In genomic region chr4:127413997-127414964, GRCm38 (mm10) we compare ENCODE assay signal across 15 mouse cellular contexts. TPM values are rescaled to one million over a fixed set of nuclear protein-coding genes. Genes with fewer than 3 reads are reported as not detected.
DNase-seq lines count a peak whose midpoint lies in the region; ATAC-seq lines count a peak whose summit lies in the region.
"Had no signal": no experiment of that assay in that cellular context is flagged by ENCODE, and none has a peak within 500 bp of the region (broad histone marks: within the 10 kb centered on the region; RNA-seq: fewer than 3 reads in every experiment).

No protein-coding gene starts in this region.

- no peaks in the 10 kb centered on the region for H3K9me3 ChIP-seq in midbrain, embryonic 11.5 days (ENCODE audit: control insufficient read depth, low read length)
- H3K9me3 ChIP-seq in midbrain, embryonic 16.5 days (replicated peaks; ENCODE audit: control insufficient read depth, low read length, poor library complexity, severe bottlenecking), result no peaks in the 10 kb centered on the region
- no peaks in the 10 kb centered on the region for H3K9me3 ChIP-seq in hindbrain, embryonic 14.5 days (ENCODE audit: control insufficient read depth, low read length)
- no peaks in the 10 kb centered on the region for H3K9me3 ChIP-seq in stomach, embryonic 16.5 days (replicated peaks; ENCODE audit: control insufficient read depth, low read length)

- H3K4me3 ChIP-seq in midbrain, embryonic 11.5 days (ENCODE audit: low read depth, low read length), result no peak overlapping the region
- H3K4me3 ChIP-seq in midbrain, embryonic 16.5 days (ENCODE audit: low read depth, low read length), result no peak overlapping the region
- H3K4me3 ChIP-seq in hindbrain, embryonic 14.5 days (replicated peaks; ENCODE audit: low read length), result no peak overlapping the region
- no peak overlapping the region for H3K4me3 ChIP-seq in stomach, embryonic 16.5 days (replicated peaks; ENCODE audit: low read length)

- H3K4me2 ChIP-seq in midbrain, embryonic 11.5 days, result no peak overlapping the region
- no peak overlapping the region for H3K4me2 ChIP-seq in midbrain, embryonic 16.5 days (ENCODE audit: low read length)
- H3K4me2 ChIP-seq in hindbrain, embryonic 14.5 days (replicated peaks), result no peak overlapping the region
- no peak overlapping the region for H3K4me2 ChIP-seq in stomach, embryonic 16.5 days (ENCODE audit: low read depth, low read length)
- H3K4me2 ChIP-seq: heart, embryonic 11.5 days had no signal

- H3K9ac ChIP-seq in midbrain, embryonic 11.5 days (ENCODE audit: low read length), result no peak overlapping the region
- H3K9ac ChIP-seq in midbrain, embryonic 16.5 days (ENCODE audit: low read depth, low read length), result no peak overlapping the region
- no peak overlapping the region for H3K9ac ChIP-seq in hindbrain, embryonic 14.5 days
- no peak overlapping the region for H3K9ac ChIP-seq in stomach, embryonic 16.5 days (ENCODE audit: low read length)

- no peaks in the 10 kb centered on the region for H3K36me3 ChIP-seq in midbrain, embryonic 11.5 days (ENCODE audit: control insufficient read depth, insufficient read depth, low read length)
- H3K36me3 ChIP-seq in midbrain, embryonic 16.5 days (ENCODE audit: control insufficient read depth, insufficient read depth, low read length), result no peaks in the 10 kb centered on the region
- H3K36me3 ChIP-seq in hindbrain, embryonic 14.5 days (replicated peaks; ENCODE audit: control insufficient read depth, insufficient read depth), result no peaks in the 10 kb centered on the region
- H3K36me3 ChIP-seq in stomach, embryonic 16.5 days (ENCODE audit: control insufficient read depth, insufficient read depth, low read length), result no peaks in the 10 kb centered on the region

- ATAC-seq in midbrain, embryonic 11.5 days (ENCODE audit: low FRiP score), result peak; percentile 44; the same call in 1 of the 2 replicates
- no peak for ATAC-seq in midbrain, embryonic 16.5 days
- ATAC-seq in hindbrain, embryonic 14.5 days (ENCODE audit: low FRiP score), result no peak
- no peak for ATAC-seq in stomach, embryonic 16.5 days (ENCODE audit: insufficient read depth, low FRiP score)

- H3K27me3 ChIP-seq in midbrain, embryonic 11.5 days (ENCODE audit: control insufficient read depth, insufficient read depth, low read length), result no peaks in the 10 kb centered on the region
- H3K27me3 ChIP-seq in midbrain, embryonic 16.5 days (ENCODE audit: control insufficient read depth, insufficient read depth, low read depth, low read length), result no peaks in the 10 kb centered on the region
- H3K27me3 ChIP-seq in hindbrain, embryonic 14.5 days (ENCODE audit: control insufficient read depth, insufficient read depth, low read length), result no peaks in the 10 kb centered on the region
- no peaks in the 10 kb centered on the region for H3K27me3 ChIP-seq in stomach, embryonic 16.5 days (ENCODE audit: control insufficient read depth, insufficient read depth, low read length)

- peaks cover 5% of the 10 kb centered on the region for H3K4me1 ChIP-seq in midbrain, embryonic 11.5 days (ENCODE audit: control insufficient read depth, insufficient read depth, low read length)
- peaks cover 18% of the 10 kb centered on the region for H3K4me1 ChIP-seq in midbrain, embryonic 16.5 days (ENCODE audit: control insufficient read depth, insufficient read depth, low read length)
- peaks cover 21% of the 10 kb centered on the region for H3K4me1 ChIP-seq in hindbrain, embryonic 14.5 days (replicated peaks; ENCODE audit: control insufficient read depth, insufficient read depth, low read length)
- peaks cover 24% of the 10 kb centered on the region for H3K4me1 ChIP-seq in stomach, embryonic 16.5 days (ENCODE audit: control insufficient read depth, insufficient read depth, low read length)

- no peak overlapping the region for H3K27ac ChIP-seq in midbrain, embryonic 11.5 days (ENCODE audit: low read depth, low read length)
- no peak overlapping the region for H3K27ac ChIP-seq in midbrain, embryonic 16.5 days (ENCODE audit: low read length)
- H3K27ac ChIP-seq in hindbrain, embryonic 14.5 days, result peak overlapping the region; percentile 51
- H3K27ac ChIP-seq in stomach, embryonic 16.5 days (ENCODE audit: low read length), result 0 out of 2 replicates have a peak overlapping the region, but pooled peaks have one; percentile 0

- 50% methylated on average over 14 of the region's 14 CpGs for WGBS in midbrain, embryonic 11.5 days
- 35% methylated on average over 14 of the region's 14 CpGs for WGBS in midbrain, embryonic 16.5 days
- WGBS in hindbrain, embryonic 14.5 days, result 19% methylated on average over 14 of the region's 14 CpGs
- WGBS in stomach, embryonic 16.5 days, result 33% methylated on average over 14 of the region's 14 CpGs

- DNase-seq in adrenal gland, adult 2 months, result peak; percentile 68
- DNase-seq in adrenal gland, adult 18-20 months (ENCODE audit: low spot score in 2 of 2), result no peak
- DNase-seq in midbrain, embryonic 11.5 days (ENCODE audit: low spot score, missing footprints), result no peak
- DNase-seq in hindbrain, embryonic 14.5 days (ENCODE audit: low spot score), result no peak
- DNase-seq in cerebellum, adult 18-20 months, result no peak
- DNase-seq in spleen, postnatal 14 days (ENCODE audit: low spot score in 2 of 2), result no peak
- DNase-seq: cerebellum, adult 2 months; kidney, postnatal 14 days; lung, adult 2 months; right cerebral cortex, adult 18-20 months had no signal

RNA-seq across cellular contexts. Expression of gene Gjb5, which starts 56.3 kb away (rescaled TPM):
- total RNA-seq in adrenal gland, adult 2 months (2021), result under 1 TPM; 0.17 to 0.73 TPM
- polyA plus RNA-seq in adrenal gland, adult 2 months (2012; rRNA removed), result 0.27 and 0.34 TPM in 2 replicates
- total RNA-seq in adrenal gland, adult 18-20 months (2021), result under 1 TPM in 1 of 2 experiments, not detected in 1; 0.17 TPM
- 0.42 and 0.46 TPM in 2 replicates for polyA plus RNA-seq in midbrain, embryonic 11.5 days (2014; fragmentation: Nextera tagmentation; extraction: Ambion mirVana)
- polyA plus RNA-seq in midbrain, embryonic 16.5 days (2015; fragmentation: Nextera tagmentation; extraction: Ambion mirVana), result 0.18 TPM in 1 of 2 replicates, not detected in the other
- 0.12 and 0.21 TPM in 2 replicates for polyA plus RNA-seq in hindbrain, embryonic 14.5 days (2014; fragmentation: Nextera tagmentation; extraction: Ambion mirVana)
- 0.81 and 0.90 TPM in 2 replicates for polyA plus RNA-seq in stomach, embryonic 16.5 days (2015; fragmentation: Nextera tagmentation; extraction: Ambion mirVana)
- total RNA-seq: left cerebral cortex, postnatal 14 days; monocyte, adult 5-6 weeks had no signal

Comparison
In these comparisons a context has a peak if more than half of its experiments do, and no peak if none do; other contexts are left out.
1. H3K27ac ChIP-seq: peak in hindbrain, embryonic 14.5 days (single experiment) and stomach, embryonic 16.5 days (single experiment); none in midbrain, embryonic 11.5 days (single experiment) and midbrain, embryonic 16.5 days (single experiment).